Mouse (Mus musculus): ENCODE data around the gene Snai1.

Gene Snai1

GRCm38 (mm10) chr2:167550341-167550854 is 12.4 kb downstream of the Snai1 start:
- DNase-seq (ENCODE audit: low spot score in 2 of 2): no peak

- DNase-seq (ENCODE audit: low spot score in 2 of 2): peak in 1 of 2 experiments; percentile 13
These were observed 13.4 kb downstream of the Snai1 start for GRCm38 (mm10) chr2:167551342-167551920.

DNA sequence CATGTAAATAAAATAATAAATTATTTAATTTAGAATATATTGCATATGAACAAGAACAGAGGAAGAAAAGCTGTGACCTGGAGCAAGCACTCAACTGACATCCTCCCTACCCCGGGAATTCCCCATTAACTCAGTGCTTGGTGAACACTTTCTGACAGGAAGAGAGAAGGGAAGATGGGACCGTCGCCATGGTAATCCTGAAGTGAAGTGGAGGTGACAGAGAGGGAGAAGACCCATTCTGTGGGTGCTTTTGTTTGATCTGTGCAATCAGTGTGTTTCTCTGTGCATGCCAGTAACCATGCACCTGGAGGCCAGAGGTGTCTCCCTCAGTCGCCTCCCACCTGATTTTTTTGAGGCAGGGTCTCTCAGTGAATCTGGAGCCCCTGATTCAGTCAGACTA is 14.3 kb downstream of the Snai1 start:
- DNase-seq (ENCODE audit: low spot score in 2 of 2): no peak

DNA sequence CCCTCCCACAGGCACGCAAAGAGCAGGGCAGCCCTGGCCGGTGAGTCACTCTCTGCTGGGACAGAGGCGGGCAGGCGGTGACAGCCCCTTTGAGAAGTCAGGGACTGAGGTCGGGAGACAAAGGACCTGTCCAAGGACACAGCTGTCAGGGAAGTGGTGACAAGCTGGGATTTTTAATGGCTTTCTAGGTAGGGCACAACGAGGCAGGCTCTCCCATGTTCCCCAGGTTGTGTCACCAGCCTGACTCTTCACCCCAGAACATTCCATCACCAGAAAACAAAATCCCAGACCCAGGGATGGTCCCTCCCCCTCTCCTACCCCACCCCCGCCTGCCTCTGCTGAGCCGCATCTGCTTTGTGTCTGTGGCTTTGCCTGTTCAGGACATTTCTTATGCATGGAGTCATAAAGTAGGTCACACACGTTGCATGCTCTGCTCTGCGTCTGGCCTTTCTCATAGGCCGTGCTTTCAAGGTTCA is 15.0 kb downstream of the Snai1 start:
- DNase-seq (ENCODE audit: low spot score in 2 of 2): no peak

GRCm38 (mm10) chr2:167555766-167556165 is 17.8 kb downstream of the Snai1 start:
- peak in 1 of 2 experiments; percentile 42 for DNase-seq (ENCODE audit: low spot score in 2 of 2)

DNA sequence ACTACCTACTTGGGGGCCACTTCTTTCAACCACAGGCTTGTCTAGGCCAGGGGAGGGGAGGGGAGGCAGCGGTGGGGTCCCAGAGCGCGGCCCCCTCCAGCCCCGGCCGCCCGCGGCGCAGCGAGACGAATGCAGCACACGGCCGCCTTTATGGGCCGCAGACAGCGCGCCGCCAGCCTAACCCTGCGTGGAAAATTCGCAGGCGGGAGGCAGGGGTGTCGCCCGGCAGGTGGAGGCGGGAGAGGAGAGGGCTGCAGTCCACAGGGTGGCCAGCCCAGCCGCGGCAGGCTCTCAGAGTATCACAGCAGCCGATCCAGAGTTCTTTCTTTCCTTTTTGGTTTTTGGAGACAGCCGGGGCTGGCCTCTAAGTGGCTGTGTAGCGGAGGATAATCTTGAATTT is 21.4 kb downstream of the Snai1 start:
- DNase-seq (ENCODE audit: low spot score in 2 of 2): no peak

- no peak for DNase-seq (ENCODE audit: low spot score in 2 of 2)
These were observed 24.1 kb downstream of the Snai1 start for GRCm38 (mm10) chr2:167562101-167562500.

DNA sequence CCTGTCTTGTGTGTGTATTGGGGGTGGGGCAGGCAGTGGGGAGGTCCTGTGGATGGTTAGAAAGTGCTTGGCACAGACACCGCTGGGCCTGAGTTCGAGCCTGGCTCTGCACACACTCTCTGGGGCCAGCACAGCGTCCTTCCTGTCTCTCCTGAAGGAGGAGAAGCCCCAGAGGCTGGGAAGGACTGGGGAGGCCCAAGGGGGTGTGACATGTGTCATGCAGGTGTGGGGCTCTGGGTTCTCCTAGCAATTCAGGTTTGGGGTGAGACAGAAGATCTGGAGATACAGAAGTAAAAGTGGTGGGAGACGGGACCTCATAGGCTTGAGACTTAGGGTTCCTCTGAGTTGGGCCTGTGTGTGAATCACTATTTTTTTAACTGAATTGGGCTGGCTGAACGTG is 25.0 kb downstream of the Snai1 start:
- DNase-seq (ENCODE audit: low spot score in 2 of 2): no peak

GRCm38 (mm10) chr2:167563703-167564102 is 25.7 kb downstream of the Snai1 start:
- DNase-seq (ENCODE audit: low spot score in 2 of 2): no peak

DNA sequence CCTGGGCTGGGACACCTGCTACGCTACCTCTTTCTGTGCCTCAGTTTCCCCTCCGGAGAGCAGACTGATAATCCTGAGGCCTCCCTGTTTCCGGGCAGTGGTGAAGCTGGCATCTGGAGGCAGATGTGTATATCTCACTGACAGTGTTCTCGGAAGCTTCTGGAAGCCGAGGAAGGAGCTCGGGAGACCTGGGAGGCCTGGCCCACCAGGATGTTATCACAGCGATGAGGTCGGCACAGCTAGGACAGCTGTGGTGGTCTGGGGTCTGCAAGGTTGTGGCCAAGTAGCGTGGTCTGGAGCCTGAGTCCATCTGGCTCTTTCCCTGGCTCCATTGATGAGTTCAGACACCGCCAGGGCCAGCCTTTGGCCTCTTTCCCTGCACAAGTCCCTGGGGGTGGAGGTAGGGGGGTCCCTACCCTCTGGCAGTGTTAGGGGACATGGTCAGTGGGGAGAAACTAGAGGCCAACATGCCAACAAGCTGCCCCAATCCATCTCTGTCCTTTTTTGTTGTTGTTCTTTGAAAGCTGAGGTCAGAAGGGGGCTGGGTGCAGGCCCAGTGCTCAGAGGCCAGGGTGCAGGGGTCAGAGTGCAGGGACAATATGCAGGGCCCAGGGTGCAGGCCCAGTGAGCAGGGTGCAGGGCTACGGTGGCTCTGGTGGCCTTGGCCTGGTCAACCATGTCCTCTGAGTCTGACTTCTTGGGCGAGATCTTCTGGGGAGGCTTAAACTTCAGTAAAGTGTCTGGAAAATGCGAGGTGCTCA is 26.7 kb downstream of the Snai1 start:
- DNase-seq (ENCODE audit: low spot score in 2 of 2): no peak

- no peak for DNase-seq (ENCODE audit: low spot score in 2 of 2)
These were observed 27.3 kb downstream of the Snai1 start for GRCm38 (mm10) chr2:167565312-167565656.

- DNase-seq (ENCODE audit: low spot score in 2 of 2): no peak
These were observed 27.7 kb downstream of the Snai1 start for GRCm38 (mm10) chr2:167565682-167566081.

GRCm38 (mm10) chr2:167568112-167568511 is 30.1 kb downstream of the Snai1 start:
- DNase-seq (ENCODE audit: low spot score in 2 of 2): no peak

DNA sequence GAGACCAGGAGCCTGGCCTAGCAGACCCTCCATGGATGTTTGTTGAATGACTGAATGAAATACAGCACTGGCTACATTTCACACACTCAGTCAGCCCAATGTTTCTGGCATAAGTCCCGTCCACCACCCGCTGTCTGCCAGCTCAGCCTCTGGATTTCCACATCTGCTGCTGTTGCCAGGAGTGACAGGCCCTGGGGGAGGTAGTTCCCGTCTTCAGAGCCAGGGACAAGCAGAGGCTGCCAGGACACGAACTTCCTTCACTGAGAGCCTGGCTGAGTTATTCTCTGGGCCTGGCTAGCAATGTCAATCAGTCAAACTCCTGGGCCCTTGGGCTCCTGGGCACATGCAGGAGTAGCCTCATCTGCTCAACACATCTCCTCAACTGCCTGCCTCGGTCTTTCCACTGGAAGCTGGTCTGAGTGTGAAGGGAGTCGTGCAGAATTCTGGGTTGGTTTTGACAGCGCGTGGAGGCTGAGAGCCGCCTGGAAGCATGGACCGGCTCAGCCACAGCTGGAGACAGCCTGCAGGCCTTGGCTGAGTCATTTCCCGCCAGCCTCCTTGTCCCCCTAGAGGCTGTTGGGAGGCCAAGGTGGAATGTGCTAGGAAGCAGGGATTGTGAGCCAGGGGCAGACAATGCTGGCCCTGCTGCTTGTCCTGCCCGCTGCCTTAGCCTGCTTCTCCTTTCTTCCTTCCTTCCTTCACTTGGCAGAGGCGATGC is 32.1 kb downstream of the Snai1 start:
- no peak for DNase-seq (ENCODE audit: low spot score in 2 of 2)

- no peak for DNase-seq (ENCODE audit: low spot score in 2 of 2)
These were observed 32.8 kb downstream of the Snai1 start for GRCm38 (mm10) chr2:167570815-167571214.

DNA sequence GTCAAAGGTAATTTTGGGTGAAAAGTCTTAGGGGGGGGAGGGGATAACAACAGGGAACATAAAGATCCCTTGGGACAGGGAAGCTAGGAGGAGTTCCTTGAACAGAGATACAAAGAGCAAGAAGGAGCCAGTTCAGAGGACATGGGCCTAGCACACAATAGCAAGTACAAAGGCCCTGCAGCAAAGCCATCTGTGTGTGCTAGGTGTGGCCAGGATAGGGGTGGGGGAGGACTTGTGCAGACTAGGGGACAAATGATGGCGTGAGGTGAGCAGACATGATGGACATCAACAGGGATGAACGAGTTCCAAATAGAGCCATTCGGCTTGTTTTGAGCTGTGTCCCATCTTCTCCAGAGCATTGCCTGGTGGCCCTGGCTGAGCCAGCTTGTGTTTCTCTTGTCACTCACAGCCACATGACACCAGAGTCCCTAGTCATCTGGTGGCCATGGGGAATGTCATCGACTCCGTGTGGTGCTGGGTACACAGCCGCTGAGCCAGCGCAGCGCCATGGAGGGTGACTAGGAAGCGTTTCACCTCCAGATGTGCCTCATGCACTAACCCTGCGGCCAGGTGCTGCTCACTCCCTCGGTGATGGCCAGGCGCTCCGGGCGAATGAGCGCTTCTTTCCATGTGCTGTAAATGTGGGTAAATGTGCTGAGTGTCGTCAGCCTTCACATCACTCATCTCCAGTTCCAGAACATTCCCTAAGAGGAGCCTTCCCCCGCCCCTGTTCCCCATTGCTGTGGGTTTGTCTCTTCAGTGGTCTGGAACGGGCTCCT is 33.6 kb downstream of the Snai1 start:
- no peak for DNase-seq (ENCODE audit: low spot score in 2 of 2)

- DNase-seq (ENCODE audit: low spot score in 2 of 2): no peak
These were observed 36.8 kb downstream of the Snai1 start for GRCm38 (mm10) chr2:167574814-167575213.

- DNase-seq (ENCODE audit: low spot score in 2 of 2): no peak
These were observed 37.6 kb downstream of the Snai1 start for GRCm38 (mm10) chr2:167575581-167575980.

GRCm38 (mm10) chr2:167576121-167576620 is 38.2 kb downstream of the Snai1 start:
- DNase-seq (ENCODE audit: low spot score in 2 of 2): no peak

DNA sequence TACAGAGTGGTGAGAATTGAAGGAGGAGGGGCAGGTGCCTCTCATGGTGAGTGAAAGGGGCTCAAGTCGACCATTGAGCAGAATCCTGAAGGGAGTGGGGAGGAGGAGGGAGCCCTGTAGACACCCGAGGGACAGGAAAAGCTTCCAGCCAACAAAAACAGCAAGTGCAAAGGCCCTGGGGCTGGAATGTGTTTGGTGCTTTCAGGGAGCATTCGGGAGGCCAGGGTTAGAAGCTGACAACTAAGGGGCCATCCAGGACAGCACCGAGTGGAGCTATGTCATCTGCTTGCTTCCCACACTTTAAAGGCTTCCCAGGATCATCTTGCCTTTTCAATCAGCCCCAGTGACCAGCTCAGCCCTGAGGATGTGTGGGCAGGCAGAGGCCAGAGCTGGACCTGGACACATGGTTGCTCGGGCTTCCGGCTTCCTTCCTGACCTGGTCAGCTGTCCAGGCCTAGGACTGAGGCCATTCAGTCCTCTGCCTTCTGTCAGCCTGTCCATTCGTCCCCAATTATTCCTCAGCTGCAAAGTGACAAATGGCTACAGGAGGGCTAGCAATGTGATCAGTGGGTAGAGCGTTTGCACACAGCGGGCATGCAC is 39.3 kb downstream of the Snai1 start:
- no peak for DNase-seq (ENCODE audit: low spot score in 2 of 2)

DNA sequence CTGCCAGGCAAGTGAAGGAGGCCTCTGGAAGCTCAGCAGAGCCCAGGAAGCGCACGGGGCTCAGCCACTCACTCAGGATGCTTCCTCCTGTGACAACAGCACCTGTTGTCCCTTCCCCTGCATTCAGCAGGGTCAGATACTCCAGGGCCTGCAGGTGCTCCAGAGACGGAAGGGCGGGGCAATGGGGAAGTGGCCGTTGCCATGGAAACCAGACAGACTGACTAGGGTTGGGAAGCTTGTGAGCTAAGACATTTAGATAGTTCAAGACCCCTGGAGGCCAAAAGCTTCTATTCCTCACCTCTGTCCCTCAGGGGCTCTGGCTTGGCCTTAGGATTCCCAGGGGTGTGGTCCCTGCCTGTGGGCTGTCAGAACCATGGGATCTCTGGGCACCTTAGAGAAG is 40.5 kb downstream of the Snai1 start:
- peak in 1 of 2 experiments; percentile 46 for DNase-seq (ENCODE audit: low spot score in 2 of 2)

All from natural killer cell, adult 2 months (primary cell).